Mouse (Mus musculus) heart, embryonic 14.5 days (tissue): ENCODE data around the gene Fbxl5. TPM values are rescaled to one million over a fixed set of nuclear protein-coding genes. Genes with fewer than 3 reads are reported as not detected.

ENCODE experiments used
- ATAC-seq: fragments of 200-750 bp; cut with Nextera tagmentation; 2 replicates; pipeline ENCODE4 v1.8.0; 2017; ENCODE audit warnings: low read depth, moderate TSS enrichment; ENCODE audit not compliant: insufficient number of reproducible peaks, insufficient read depth, low FRiP score
- H3K27ac ChIP-seq, 2 experiments: fragments of 200-500 bp in 1 of 2; fragments of 300-500 bp in 1 of 2; sonication (generic) in 1 of 2; replicated peaks in 1 of 2; 2 replicates each; pipeline ENCODE4 v1.5.1; 2012 to 2014; ENCODE audit warnings: low read depth in 2 of 2, low read length in 2 of 2, control low read depth in 1 of 2, mild to moderate bottlenecking in 1 of 2, mixed read lengths in 1 of 2; ENCODE audit not compliant: control insufficient read depth in 1 of 2, insufficient read depth in 1 of 2
- H3K27me3 ChIP-seq: fragments of 300-500 bp; sonication (generic); 2 replicates; pipeline ENCODE4 v1.6.1; 2014; ENCODE audit warnings: mild to moderate bottlenecking, low read length, control low read depth; ENCODE audit not compliant: control insufficient read depth, insufficient read depth
- H3K36me3 ChIP-seq: fragments of 300-500 bp; sonication (generic); 2 replicates; pipeline ENCODE4 v1.6.1; 2014; ENCODE audit warnings: mild to moderate bottlenecking, control low read depth, low read length, mixed read lengths; ENCODE audit not compliant: control insufficient read depth, insufficient read depth
- H3K4me1 ChIP-seq, 2 experiments: fragments of 200-500 bp in 1 of 2; fragments of 300-500 bp in 1 of 2; sonication (generic) in 1 of 2; 2 replicates each; pipeline ENCODE4 v1.6.1; 2012 to 2014; ENCODE audit warnings: low read length in 2 of 2, control low read depth in 1 of 2, mixed read lengths in 1 of 2; ENCODE audit not compliant: control insufficient read depth in 2 of 2, insufficient read depth in 2 of 2
- H3K4me2 ChIP-seq: fragments of 300-500 bp; sonication (generic); 2 replicates; pipeline ENCODE4 v1.6.1; 2014; ENCODE audit warnings: mild to moderate bottlenecking, low read length
- H3K4me3 ChIP-seq, 2 experiments: fragments of 200-500 bp in 1 of 2; fragments of 300-500 bp in 1 of 2; sonication (generic) in 1 of 2; 2 replicates each; pipeline ENCODE4 v1.5.1; 2012 to 2014; ENCODE audit warnings: low read length in 2 of 2, mild to moderate bottlenecking in 2 of 2, control low read depth in 1 of 2, low read depth in 1 of 2, moderate library complexity in 1 of 2; ENCODE audit not compliant: control insufficient read depth in 1 of 2, insufficient read depth in 1 of 2
- H3K9ac ChIP-seq: fragments of 300-500 bp; sonication (generic); 2 replicates; pipeline ENCODE4 v1.6.1; 2014; ENCODE audit warnings: mild to moderate bottlenecking, low read length
- H3K9me3 ChIP-seq: fragments of 300-500 bp; sonication (generic); 2 replicates; pipeline ENCODE4 v1.6.1; 2016; ENCODE audit warnings: low read length, control low read depth; ENCODE audit not compliant: control insufficient read depth
- WGBS: fragments of 180-500 bp; shearing (Covaris S2); extraction: QIAGEN DNeasy Blood & Tissue Kit; methylation state at CpG from one replicate; pipeline ENCODE4 v1.1.7; 2014; 5-methylcytosine and 5-hydroxymethylcytosine counted together
- polyA plus RNA-seq: library from polyadenylated mRNA; unstranded; fragments of >200 nt; fragmentation: Nextera tagmentation; extraction: Ambion mirVana; gene quantifications from 2 replicates; pipeline ENCODE4 v1.2.1, GENCODE M21; 2014

Gene Fbxl5
- polyA plus RNA-seq, 1 experiment from 2014 or later: 54.1 TPM

- no peak overlapping the region for H3K4me3 ChIP-seq
- WGBS: 88% methylated on average over 9 of the region's 9 CpGs
- ATAC-seq: no peak
- no peak overlapping the region for H3K27ac ChIP-seq
- H3K36me3 ChIP-seq: no peaks in the 10 kb centered on the region
- H3K4me2 ChIP-seq: no peak overlapping the region
- no peaks in the 10 kb centered on the region for H3K9me3 ChIP-seq
- H3K9ac ChIP-seq: no peak overlapping the region
- H3K4me1 ChIP-seq: no peaks in the 10 kb centered on the region
- no peaks in the 10 kb centered on the region for H3K27me3 ChIP-seq
Measured at GRCm38 (mm10) chr5:43827366-43827765, 5.9 kb upstream of the Fbxl5 start.

DNA sequence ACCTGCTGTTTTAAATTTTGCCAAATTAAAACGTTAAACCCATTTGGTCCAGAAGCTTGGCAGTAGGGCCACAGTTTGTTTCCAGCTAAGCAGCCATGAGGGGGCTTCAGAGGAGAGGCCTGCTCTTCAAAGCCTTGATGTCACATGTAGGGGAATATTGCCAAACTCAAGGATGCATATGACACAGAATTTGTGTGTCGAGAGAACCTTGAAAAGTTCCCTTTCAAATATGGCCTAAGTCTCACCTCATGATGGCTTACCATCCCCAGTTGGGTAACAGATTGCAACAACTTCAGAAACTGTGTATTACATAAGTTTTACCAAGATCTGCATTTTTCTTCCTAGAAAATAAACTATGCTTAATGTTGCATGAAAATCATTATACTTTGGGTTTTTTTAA, 5.4 kb upstream of the Fbxl5 start:
- Histone ChIP-seq H3K4me2 (no peak overlapping the region), H3K9me3 (no peaks in the 10 kb centered on the region), H3K27me3 (no peaks in the 10 kb centered on the region), H3K4me3 (no peak overlapping the region), H3K9ac (no peak overlapping the region), H3K4me1 (no peaks in the 10 kb centered on the region), H3K36me3 (no peaks in the 10 kb centered on the region), H3K27ac (no peak overlapping the region)
- WGBS: 79% methylated on average over 2 of the region's 2 CpGs
- no peak for ATAC-seq

GRCm38 (mm10) chr5:43824580-43824979, 3.1 kb upstream of the Fbxl5 start:
- H3K27me3 ChIP-seq: no peaks in the 10 kb centered on the region
- H3K9ac ChIP-seq: no peak overlapping the region
- H3K36me3 ChIP-seq: no peaks in the 10 kb centered on the region
- no peak for ATAC-seq
- no peak overlapping the region for H3K4me2 ChIP-seq
- 83% methylated on average over 3 of the region's 3 CpGs for WGBS
- H3K4me3 ChIP-seq: no peak overlapping the region
- H3K4me1 ChIP-seq: no peaks in the 10 kb centered on the region
- H3K9me3 ChIP-seq: no peaks in the 10 kb centered on the region
- no peak overlapping the region for H3K27ac ChIP-seq

GRCm38 (mm10) chr5:43822824-43823223, 1.4 kb upstream of the Fbxl5 start:
- no peaks in the 10 kb centered on the region for H3K4me1 ChIP-seq
- no peaks in the 10 kb centered on the region for H3K36me3 ChIP-seq
- no peak overlapping the region for H3K4me2 ChIP-seq
- ATAC-seq: no peak
- WGBS: 57% methylated on average over 3 of the region's 3 CpGs
- H3K27me3 ChIP-seq: no peaks in the 10 kb centered on the region
- H3K9ac ChIP-seq: no peak overlapping the region
- no peaks in the 10 kb centered on the region for H3K9me3 ChIP-seq
- H3K27ac ChIP-seq: no peak overlapping the region
- no peak overlapping the region for H3K4me3 ChIP-seq

DNA sequence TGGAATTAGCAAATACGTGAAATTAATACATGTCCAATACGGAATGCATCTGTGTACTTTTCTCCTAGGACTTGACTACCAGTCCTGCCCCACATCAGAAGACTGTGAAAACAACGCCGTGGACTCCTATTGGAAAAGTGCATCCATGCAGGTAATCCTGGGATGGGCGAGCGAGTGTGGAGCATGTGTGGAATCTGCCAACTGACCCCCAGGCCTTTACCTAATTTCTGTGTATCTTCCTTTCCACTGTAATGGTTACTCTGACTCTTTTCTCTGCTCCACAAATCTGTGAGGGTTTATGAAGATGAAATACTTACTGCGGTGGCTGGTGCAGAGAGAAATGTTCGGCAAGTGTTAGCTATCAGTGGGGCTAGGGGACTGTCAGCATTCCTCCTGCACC, 761 bp upstream of the Fbxl5 start:
- no peaks in the 10 kb centered on the region for H3K36me3 ChIP-seq
- ATAC-seq: no peak
- no peak overlapping the region for H3K9ac ChIP-seq
- H3K4me3 ChIP-seq: no peak overlapping the region
- H3K27me3 ChIP-seq: no peaks in the 10 kb centered on the region
- no peaks in the 10 kb centered on the region for H3K4me1 ChIP-seq
- WGBS: 91% methylated on average over 8 of the region's 8 CpGs
- H3K4me2 ChIP-seq: no peak overlapping the region
- H3K27ac ChIP-seq: no peak overlapping the region
- H3K9me3 ChIP-seq: no peaks in the 10 kb centered on the region

GRCm38 (mm10) chr5:43820785-43821184, 653 bp downstream of the Fbxl5 start:
- Histone ChIP-seq H3K4me3 (no peak overlapping the region), H3K36me3 (no peaks in the 10 kb centered on the region), H3K27me3 (no peaks in the 10 kb centered on the region), H3K4me1 (no peaks in the 10 kb centered on the region), H3K27ac (no peak overlapping the region), H3K9me3 (no peaks in the 10 kb centered on the region), H3K9ac (no peak overlapping the region), H3K4me2 (no peak overlapping the region)
- ATAC-seq: no peak
- 41% methylated on average over 11 of the region's 11 CpGs for WGBS

DNA sequence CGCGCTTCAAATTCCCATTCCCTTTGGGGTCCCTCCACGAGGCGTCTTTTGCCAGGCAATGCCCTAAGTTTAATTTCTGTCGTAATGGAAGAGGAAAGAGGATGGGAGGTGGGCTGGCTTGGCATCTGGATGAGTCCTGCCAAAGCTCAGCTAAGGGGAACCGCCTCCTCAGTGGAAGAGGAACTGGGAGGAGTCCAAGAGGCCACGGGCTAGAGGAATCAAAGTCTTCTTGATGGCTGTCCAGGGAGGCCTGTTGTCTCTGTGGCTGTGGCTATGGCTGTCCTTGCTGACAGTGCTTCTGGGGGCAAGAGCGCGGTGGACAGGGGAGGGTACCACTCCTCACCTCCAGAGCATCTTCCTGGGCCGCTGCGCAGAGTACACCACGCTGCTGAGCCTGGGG, 2.7 kb downstream of the Fbxl5 start, which contains the start of gene Bst1:
TSS of gene Bst1 (plus strand) at position 191 of the 400 bp plus-strand sequence.
- Histone ChIP-seq H3K4me3 (no peak within 1 kb of the TSS), H3K27me3 (no peaks in the 10 kb centered on the region), H3K36me3 (no peaks in the 10 kb centered on the region), H3K9me3 (no peaks in the 10 kb centered on the region), H3K27ac (no peak within 1 kb of the TSS), H3K9ac (no peak within 1 kb of the TSS), H3K4me1 (no peaks in the 10 kb centered on the region), H3K4me2 (no peak within 1 kb of the TSS)
- 44% methylated on average over 12 of the region's 12 CpGs for WGBS
- no peak for ATAC-seq

DNA sequence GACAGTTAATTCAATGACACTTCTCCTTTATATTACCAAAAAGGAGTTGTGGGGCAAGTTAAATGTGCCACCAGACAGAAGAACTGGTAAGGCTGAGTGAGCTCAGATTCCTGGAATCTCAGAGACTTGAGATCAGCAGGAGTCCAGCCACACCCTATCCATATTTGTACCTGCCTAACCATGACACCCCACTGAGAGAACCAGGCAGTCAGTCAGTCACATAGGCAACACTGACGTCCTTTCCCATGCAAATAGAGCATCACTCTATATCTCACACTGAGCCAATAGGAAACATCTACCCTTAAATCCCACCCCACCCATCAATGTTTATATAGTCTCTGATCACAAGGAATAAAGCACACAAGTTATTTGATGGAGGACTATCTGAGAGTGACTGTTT, 5.7 kb downstream of the Fbxl5 start:
- Histone ChIP-seq H3K4me3 (no peak overlapping the region), H3K9ac (no peak overlapping the region), H3K4me1 (no peaks in the 10 kb centered on the region), H3K4me2 (no peak overlapping the region), H3K9me3 (no peaks in the 10 kb centered on the region), H3K27me3 (no peaks in the 10 kb centered on the region), H3K27ac (no peak overlapping the region), H3K36me3 (no peaks in the 10 kb centered on the region)
- WGBS: 23% methylated on average over 1 of the region's 1 CpGs
- ATAC-seq: no peak
